ENCODE assay signal across 12 mouse cellular contexts in genomic region chr3:51505465-51505864, GRCm38 (mm10). TPM values are rescaled to one million over a fixed set of nuclear protein-coding genes. Genes with fewer than 3 reads are reported as not detected.
DNase-seq lines count a peak whose midpoint lies in the region; ATAC-seq and TF ChIP-seq lines count a peak whose summit lies in the region.
"Had no signal": no experiment of that assay in that cellular context is flagged by ENCODE, and none has a peak within 500 bp of the region (broad histone marks: within the 10 kb centered on the region; RNA-seq: fewer than 3 reads in every experiment).

No protein-coding gene starts in this region.

- H3K27me3 ChIP-seq in forebrain, embryonic 10.5 days (ENCODE audit: poor library complexity, severe bottlenecking): no peaks in the 10 kb centered on the region
- H3K27me3 ChIP-seq in forebrain, postnatal 0 days (ENCODE audit: insufficient read depth, low read length): no peaks in the 10 kb centered on the region
- H3K27me3 ChIP-seq in neural tube, embryonic 15.5 days (replicated peaks): no peaks in the 10 kb centered on the region
- no peaks in the 10 kb centered on the region for H3K27me3 ChIP-seq in limb, embryonic 11.5 days (ENCODE audit: control insufficient read depth, insufficient read depth, low read length)
- no peaks in the 10 kb centered on the region for H3K27me3 ChIP-seq in heart, adult 2 months (ENCODE audit: control insufficient read depth, insufficient read depth, low read length)
- no peaks in the 10 kb centered on the region for H3K27me3 ChIP-seq in heart, embryonic 12.5 days (replicated peaks)
- H3K27me3 ChIP-seq: liver, embryonic 12.5 days had no signal

- 65% methylated on average over 19 of the region's 19 CpGs for WGBS in forebrain, embryonic 10.5 days
- 77% methylated on average over 19 of the region's 19 CpGs for WGBS in forebrain, postnatal 0 days
- WGBS in neural tube, embryonic 15.5 days: 45% methylated on average over 19 of the region's 19 CpGs
- WGBS in limb, embryonic 11.5 days: 73% methylated on average over 19 of the region's 19 CpGs
- 64% methylated on average over 19 of the region's 19 CpGs for WGBS in heart, adult 2 months
- 70% methylated on average over 19 of the region's 19 CpGs for WGBS in heart, embryonic 12.5 days

- TF ChIP-seq POLR2A in heart, adult 2 months (IDR thresholded peaks at IDR 0.05; ENCODE audit: insufficient read depth, low read depth, low read length): no peak

- TF ChIP-seq EP300 in heart, adult 2 months (IDR thresholded peaks at IDR 0.05; ENCODE audit: insufficient read depth, low read depth, low read length): no peak

- DNase-seq in forebrain, embryonic 10.5 days (ENCODE audit: extremely low spot score, low spot score): peak; percentile 41
- no peak for DNase-seq in forebrain, postnatal 0 days
- peak; percentile 57 for DNase-seq in neural tube, embryonic 10.5 days (ENCODE audit: extremely low spot score, low spot score)
- peak; percentile 25 for DNase-seq in limb, embryonic 11.5 days (ENCODE audit: low spot score)
- DNase-seq in heart, adult 2 months: no peak
- DNase-seq: B cell, adult 2 months; heart, adult 18-20 months had no signal

- no peak overlapping the region for H3K9ac ChIP-seq in forebrain, postnatal 0 days
- no peak overlapping the region for H3K9ac ChIP-seq in neural tube, embryonic 15.5 days (replicated peaks)
- H3K9ac ChIP-seq in limb, embryonic 11.5 days (ENCODE audit: low read length): no peak overlapping the region
- no peak overlapping the region for H3K9ac ChIP-seq in heart, adult 2 months (ENCODE audit: low read depth, low read length)
- no peak overlapping the region for H3K9ac ChIP-seq in heart, embryonic 12.5 days
- H3K9ac ChIP-seq: liver, embryonic 12.5 days had no signal

- no peaks in the 10 kb centered on the region for H3K36me3 ChIP-seq in forebrain, embryonic 10.5 days (replicated peaks)
- no peaks in the 10 kb centered on the region for H3K36me3 ChIP-seq in forebrain, postnatal 0 days (ENCODE audit: insufficient read depth)
- no peaks in the 10 kb centered on the region for H3K36me3 ChIP-seq in neural tube, embryonic 15.5 days
- no peaks in the 10 kb centered on the region for H3K36me3 ChIP-seq in limb, embryonic 11.5 days (ENCODE audit: control insufficient read depth, insufficient read depth, low read length)
- H3K36me3 ChIP-seq in heart, adult 2 months (ENCODE audit: control insufficient read depth, insufficient read depth, low read length): no peaks in the 10 kb centered on the region
- H3K36me3 ChIP-seq in heart, embryonic 12.5 days: no peaks in the 10 kb centered on the region
- H3K36me3 ChIP-seq: liver, embryonic 12.5 days had no signal

- no peak overlapping the region for H3K4me2 ChIP-seq in forebrain, postnatal 0 days (ENCODE audit: low read depth)
- H3K4me2 ChIP-seq in neural tube, embryonic 15.5 days: no peak overlapping the region
- no peak overlapping the region for H3K4me2 ChIP-seq in limb, embryonic 11.5 days (ENCODE audit: low read depth, severe bottlenecking)
- no peak overlapping the region for H3K4me2 ChIP-seq in heart, embryonic 12.5 days
- H3K4me2 ChIP-seq: liver, embryonic 12.5 days had no signal

- no peak for ATAC-seq in forebrain, postnatal 0 days
- ATAC-seq in neural tube, embryonic 15.5 days (ENCODE audit: low FRiP score): no peak
- ATAC-seq in limb, embryonic 11.5 days (ENCODE audit: insufficient number of reproducible peaks, low FRiP score, low TSS enrichment, low read depth): no peak
- ATAC-seq in granulocyte monocyte progenitor cell, adult 5-6 weeks (replicated peaks; ENCODE audit: poor library complexity, severe bottlenecking): no peak
- ATAC-seq in heart, embryonic 12.5 days (ENCODE audit: insufficient number of reproducible peaks, low FRiP score): no peak
- ATAC-seq: liver, embryonic 12.5 days had no signal

- H3K9me3 ChIP-seq in forebrain, embryonic 10.5 days: no peaks in the 10 kb centered on the region
- no peaks in the 10 kb centered on the region for H3K9me3 ChIP-seq in forebrain, postnatal 0 days (ENCODE audit: low read length)
- no peaks in the 10 kb centered on the region for H3K9me3 ChIP-seq in neural tube, embryonic 15.5 days (replicated peaks)
- no peaks in the 10 kb centered on the region for H3K9me3 ChIP-seq in limb, embryonic 11.5 days (ENCODE audit: control insufficient read depth, low read length)
- no peaks in the 10 kb centered on the region for H3K9me3 ChIP-seq in heart, embryonic 12.5 days (replicated peaks)
- H3K9me3 ChIP-seq: liver, embryonic 12.5 days had no signal

- no peaks in the 10 kb centered on the region for H3K79me2 ChIP-seq in heart, adult 2 months (replicated peaks; ENCODE audit: control insufficient read depth, insufficient read depth, low read length)

- H3K4me1 ChIP-seq in forebrain, embryonic 10.5 days: peaks cover 11% of the 10 kb centered on the region
- H3K4me1 ChIP-seq in forebrain, postnatal 0 days (ENCODE audit: insufficient read depth): no peaks in the 10 kb centered on the region
- peaks cover 11% of the 10 kb centered on the region; the same call in 1 of the 2 replicates for H3K4me1 ChIP-seq in neural tube, embryonic 15.5 days
- H3K4me1 ChIP-seq in limb, embryonic 11.5 days (ENCODE audit: control insufficient read depth, insufficient read depth, low read length): no peaks in the 10 kb centered on the region
- no peaks in the 10 kb centered on the region for H3K4me1 ChIP-seq in heart, adult 2 months (ENCODE audit: control insufficient read depth, insufficient read depth, low read length)
- 0 out of 2 replicates have a peak, but pooled peaks cover 4% of the 10 kb centered on the region for H3K4me1 ChIP-seq in heart, embryonic 12.5 days (replicated peaks)
- H3K4me1 ChIP-seq: liver, embryonic 12.5 days had no signal

- TF ChIP-seq CTCF in forebrain, postnatal 0 days (IDR thresholded peaks at IDR 0.05; ENCODE audit: low read depth): no peak
- no peak for TF ChIP-seq CTCF in heart, adult 2 months (IDR thresholded peaks at IDR 0.05)

- intact Hi-C loops in heart, adult 2 months (cut with DNase I): no loop called here

- no peak overlapping the region for H3K4me3 ChIP-seq in forebrain, embryonic 10.5 days
- no peak overlapping the region for H3K4me3 ChIP-seq in forebrain, postnatal 0 days (ENCODE audit: low read depth, low read length)
- no peak overlapping the region for H3K4me3 ChIP-seq in neural tube, embryonic 15.5 days (replicated peaks)
- no peak overlapping the region for H3K4me3 ChIP-seq in limb, embryonic 11.5 days (ENCODE audit: low read depth, low read length)
- H3K4me3 ChIP-seq in heart, adult 2 months: no peak overlapping the region
- H3K4me3 ChIP-seq in heart, embryonic 12.5 days: no peak overlapping the region
- H3K4me3 ChIP-seq: layer of hippocampus, adult 2 months; liver, embryonic 12.5 days had no signal

- H3K27ac ChIP-seq in forebrain, embryonic 10.5 days: peak overlapping the region; percentile 65; the same call in 1 of the 2 replicates
- no peak overlapping the region for H3K27ac ChIP-seq in forebrain, postnatal 0 days (ENCODE audit: low read depth, low read length)
- no peak overlapping the region for H3K27ac ChIP-seq in neural tube, embryonic 15.5 days (replicated peaks)
- H3K27ac ChIP-seq in limb, embryonic 11.5 days (replicated peaks; ENCODE audit: low read depth, low read length): no peak overlapping the region
- H3K27ac ChIP-seq in heart, adult 2 months: no peak overlapping the region
- no peak overlapping the region for H3K27ac ChIP-seq in heart, embryonic 12.5 days (ENCODE audit: poor library complexity, severe bottlenecking)
- H3K27ac ChIP-seq: layer of hippocampus, adult 2 months; liver, embryonic 12.5 days had no signal

RNA-seq across cellular contexts. Expression of gene Rab33b, which starts 21.7 kb away (rescaled TPM):
- 13.4 and 13.5 TPM in 2 replicates for polyA plus RNA-seq in forebrain, embryonic 10.5 days (2016; fragmentation: Nextera tagmentation; extraction: Ambion mirVana)
- total RNA-seq in forebrain, postnatal 0 days (2014; rRNA removed): 41.0 and 47.9 TPM in 2 replicates
- 31.3 and 32.8 TPM in 2 replicates for polyA plus RNA-seq in forebrain, postnatal 0 days (2015; fragmentation: Nextera tagmentation; extraction: Ambion mirVana)
- 27.3 and 27.4 TPM in 2 replicates for polyA plus RNA-seq in neural tube, embryonic 15.5 days (2015; fragmentation: Nextera tagmentation; extraction: Ambion mirVana)
- 15.0 and 16.9 TPM in 2 replicates for polyA plus RNA-seq in limb, embryonic 11.5 days (2014; fragmentation: Nextera tagmentation; extraction: Ambion mirVana)
- total RNA-seq in granulocyte monocyte progenitor cell, adult 5-6 weeks (2014; fragmentation: Nextera tagmentation): 6.4 and 7.8 TPM in 2 replicates
- total RNA-seq in granulocyte monocyte progenitor cell, adult 5-6 weeks (2017): 8.9 and 13.7 TPM in 2 replicates
- 10 to 100 TPM in 1 of 2 experiments, 1 to 10 TPM in 1; 9.2 to 10.7 TPM for total RNA-seq in heart, adult 2 months (2021)
- polyA plus RNA-seq in heart, adult 2 months (2012; rRNA removed): 3.9 and 7.1 TPM in 2 replicates
- 16.7 and 17.4 TPM in 2 replicates for polyA plus RNA-seq in heart, embryonic 12.5 days (2016; fragmentation: Nextera tagmentation; extraction: Ambion mirVana)

RNA-seq across cellular contexts. Expression of gene Setd7, which starts 55.2 kb away (rescaled TPM):
- polyA plus RNA-seq in forebrain, embryonic 10.5 days (2016; fragmentation: Nextera tagmentation; extraction: Ambion mirVana): 5.0 TPM in 2 replicates
- 15.2 and 22.8 TPM in 2 replicates for total RNA-seq in forebrain, postnatal 0 days (2014; rRNA removed)
- 0.92 and 2.1 TPM in 2 replicates for polyA plus RNA-seq in forebrain, postnatal 0 days (2015; fragmentation: Nextera tagmentation; extraction: Ambion mirVana)
- 2.6 and 4.2 TPM in 2 replicates for polyA plus RNA-seq in neural tube, embryonic 15.5 days (2015; fragmentation: Nextera tagmentation; extraction: Ambion mirVana)
- 4.7 and 4.9 TPM in 2 replicates for polyA plus RNA-seq in limb, embryonic 11.5 days (2014; fragmentation: Nextera tagmentation; extraction: Ambion mirVana)
- 37.3 and 41.6 TPM in 2 replicates for total RNA-seq in granulocyte monocyte progenitor cell, adult 5-6 weeks (2014; fragmentation: Nextera tagmentation)
- total RNA-seq in granulocyte monocyte progenitor cell, adult 5-6 weeks (2017): 26.5 and 29.9 TPM in 2 replicates
- total RNA-seq in heart, adult 2 months (2021): 10 to 100 TPM; 51.0 to 68.2 TPM
- 21.6 and 36.6 TPM in 2 replicates for polyA plus RNA-seq in heart, adult 2 months (2012; rRNA removed)
- polyA plus RNA-seq in heart, embryonic 12.5 days (2016; fragmentation: Nextera tagmentation; extraction: Ambion mirVana): 3.6 and 4.1 TPM in 2 replicates

Comparison
In these comparisons a context has a peak if more than half of its experiments do, and no peak if none do; other contexts are left out.
1. DNase-seq: peak in forebrain, embryonic 10.5 days (single experiment), neural tube, embryonic 10.5 days (single experiment) and limb, embryonic 11.5 days (single experiment); none in forebrain, postnatal 0 days (single experiment) and heart, adult 2 months (0 of 2).